Mouse (Mus musculus): ENCODE data around the gene Robo1. TPM values are rescaled to one million over a fixed set of nuclear protein-coding genes. Genes with fewer than 3 reads are reported as not detected.

The Robo1 gene
- total RNA-seq, 2 experiments from 2014 or later: not detected

DNA sequence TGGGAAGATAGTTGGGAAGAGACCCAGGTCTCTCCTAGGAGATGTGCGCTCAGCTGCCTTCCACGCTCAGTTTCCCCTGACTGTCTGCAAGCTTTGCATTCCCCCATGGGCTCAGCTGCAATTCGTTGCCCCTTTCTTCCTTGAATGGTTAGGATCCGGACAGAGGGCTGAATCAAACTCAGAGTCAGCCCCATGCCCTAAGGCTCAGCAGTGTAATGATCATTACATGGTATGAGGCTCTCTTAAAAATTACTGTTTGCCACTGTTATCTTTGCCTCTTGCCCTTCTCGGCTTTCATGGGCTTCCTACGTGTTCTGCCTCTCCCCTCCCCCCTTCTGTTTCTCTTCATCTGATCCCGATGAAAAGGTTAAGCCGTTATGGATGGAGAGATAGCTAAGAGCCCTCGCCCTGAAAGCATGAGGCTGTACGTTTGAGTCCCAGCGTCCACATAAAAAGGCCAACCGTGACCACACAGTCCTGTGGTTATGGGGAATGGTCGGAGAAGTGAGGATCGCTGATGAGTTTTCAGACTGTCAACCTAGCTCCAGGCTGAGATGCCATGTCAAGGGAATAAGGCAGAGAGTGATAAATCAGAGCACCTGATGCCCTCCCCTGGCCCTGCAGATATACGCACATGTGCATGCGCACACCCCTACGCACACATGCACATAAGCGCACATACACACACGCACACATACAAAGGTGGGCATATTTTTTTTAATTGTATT lies 668.9 kb downstream of the Robo1 start:
- no peak for ATAC-seq (replicated peaks; ENCODE audit: poor library complexity, severe bottlenecking)

DNA sequence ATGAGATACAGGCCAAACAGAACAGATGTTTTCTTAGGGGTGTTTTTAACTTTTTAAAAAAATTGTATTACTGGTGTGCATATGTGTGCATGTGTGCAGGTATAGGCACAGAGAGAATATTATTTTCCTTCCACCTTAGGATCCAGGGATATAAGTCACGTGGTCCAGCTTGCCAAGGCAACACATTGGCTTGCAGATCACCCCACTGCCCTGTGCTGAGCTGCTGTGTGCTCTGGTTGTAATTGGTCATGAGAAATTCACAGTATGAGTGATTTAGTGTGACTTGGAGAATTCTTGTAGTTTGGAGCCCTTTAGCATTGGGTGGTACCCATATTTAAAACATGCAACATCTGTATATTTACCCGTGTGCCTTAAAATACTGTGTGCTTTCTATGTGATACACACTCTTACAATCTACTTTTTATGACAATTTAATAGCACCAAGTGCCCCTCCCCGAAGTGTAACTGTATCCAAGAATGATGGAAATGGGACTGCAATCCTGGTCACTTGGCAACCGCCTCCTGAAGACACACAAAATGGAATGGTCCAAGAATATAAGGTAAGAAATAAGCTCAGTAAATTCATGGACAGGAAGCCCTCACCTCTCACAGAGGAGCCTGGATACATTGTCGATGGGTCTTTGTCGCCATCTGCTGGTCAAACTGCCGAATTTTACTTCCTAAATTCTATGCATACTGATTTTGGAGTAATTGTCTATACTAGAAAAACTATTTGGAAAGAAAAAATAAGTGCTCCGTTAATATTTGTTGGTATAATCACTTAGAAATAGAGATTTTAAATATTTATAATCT lies 671.5 kb downstream of the Robo1 start:
- peak; percentile 78 for ATAC-seq (replicated peaks; ENCODE audit: poor library complexity, severe bottlenecking)

DNA sequence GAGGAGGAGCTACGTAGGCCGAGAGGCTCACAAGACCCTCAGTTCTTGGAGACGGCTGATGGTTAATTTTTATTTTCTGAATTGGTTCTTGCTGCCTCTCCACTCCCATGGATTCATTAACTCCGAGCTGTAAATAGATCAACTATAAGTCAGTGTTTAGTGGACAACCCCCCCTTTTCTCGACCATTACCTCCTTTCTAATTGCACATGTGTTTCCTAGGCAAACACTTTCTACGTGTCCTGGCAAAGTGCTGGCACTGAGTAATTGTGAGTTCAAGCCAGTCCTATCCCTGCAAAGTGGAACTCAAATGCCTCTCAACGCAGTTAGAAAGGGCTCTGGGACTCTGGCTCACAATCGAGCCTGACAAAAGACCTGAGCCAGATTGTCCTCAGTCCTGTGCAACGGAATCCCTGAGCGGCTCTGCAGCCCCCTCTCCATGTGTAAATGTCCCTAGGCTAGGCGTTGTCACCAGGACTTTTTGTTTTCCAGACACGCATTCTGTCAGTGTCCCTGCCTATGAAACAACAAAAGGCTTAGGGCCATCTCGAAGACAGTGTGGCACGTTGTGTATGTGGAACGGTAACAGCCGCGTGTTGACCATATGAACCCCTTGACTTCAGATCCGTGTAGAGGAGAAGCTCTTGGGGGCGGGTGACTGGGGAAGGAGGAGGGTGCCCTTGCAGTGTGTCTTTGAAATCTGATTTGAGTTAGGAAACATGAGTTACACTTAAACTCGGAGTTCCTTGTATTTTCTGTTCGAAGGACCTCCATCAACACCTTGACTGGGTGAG lies 682.5 kb downstream of the Robo1 start:
- no peak for ATAC-seq (replicated peaks; ENCODE audit: poor library complexity, severe bottlenecking)

DNA sequence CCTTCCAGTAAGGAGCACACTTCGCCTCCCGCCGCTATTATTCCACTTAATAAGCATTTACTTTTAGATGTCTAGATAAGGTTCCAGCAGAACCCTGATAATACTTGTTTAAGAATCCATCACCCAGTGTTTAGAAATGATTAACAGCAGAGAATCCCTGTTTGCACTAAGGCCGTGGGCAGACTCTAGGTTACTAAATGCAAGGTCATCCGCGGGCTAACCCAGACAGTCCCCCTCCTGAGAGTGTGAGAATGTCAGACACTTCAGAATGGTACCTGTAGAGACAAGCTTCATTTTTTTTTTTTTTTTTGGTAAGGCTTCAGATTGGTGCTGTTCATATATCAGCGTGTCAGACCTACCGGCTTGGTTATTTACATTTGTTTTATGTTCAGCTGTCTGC lies 685.1 kb downstream of the Robo1 start:
- ATAC-seq (replicated peaks; ENCODE audit: poor library complexity, severe bottlenecking): no peak

DNA sequence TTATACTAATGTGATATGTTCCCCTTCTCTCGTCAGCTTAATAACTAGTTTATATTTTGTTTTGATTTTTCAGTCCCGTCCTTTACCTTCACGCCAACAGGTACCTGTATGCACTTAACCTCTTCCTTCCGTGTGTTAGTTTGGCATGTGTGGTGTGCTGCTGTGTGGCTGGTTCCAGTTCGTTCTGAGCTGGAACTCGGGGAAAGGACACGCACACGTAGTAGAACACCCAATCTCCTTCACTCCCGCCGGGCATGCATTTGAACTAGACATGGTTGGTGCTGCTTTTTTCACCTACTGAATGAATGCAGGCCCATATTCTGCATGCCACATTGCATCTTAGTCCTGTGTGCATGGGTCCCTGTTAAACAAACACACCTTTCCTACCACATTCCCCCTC lies 685.5 kb downstream of the Robo1 start:
- no peak for ATAC-seq (replicated peaks; ENCODE audit: poor library complexity, severe bottlenecking)

DNA sequence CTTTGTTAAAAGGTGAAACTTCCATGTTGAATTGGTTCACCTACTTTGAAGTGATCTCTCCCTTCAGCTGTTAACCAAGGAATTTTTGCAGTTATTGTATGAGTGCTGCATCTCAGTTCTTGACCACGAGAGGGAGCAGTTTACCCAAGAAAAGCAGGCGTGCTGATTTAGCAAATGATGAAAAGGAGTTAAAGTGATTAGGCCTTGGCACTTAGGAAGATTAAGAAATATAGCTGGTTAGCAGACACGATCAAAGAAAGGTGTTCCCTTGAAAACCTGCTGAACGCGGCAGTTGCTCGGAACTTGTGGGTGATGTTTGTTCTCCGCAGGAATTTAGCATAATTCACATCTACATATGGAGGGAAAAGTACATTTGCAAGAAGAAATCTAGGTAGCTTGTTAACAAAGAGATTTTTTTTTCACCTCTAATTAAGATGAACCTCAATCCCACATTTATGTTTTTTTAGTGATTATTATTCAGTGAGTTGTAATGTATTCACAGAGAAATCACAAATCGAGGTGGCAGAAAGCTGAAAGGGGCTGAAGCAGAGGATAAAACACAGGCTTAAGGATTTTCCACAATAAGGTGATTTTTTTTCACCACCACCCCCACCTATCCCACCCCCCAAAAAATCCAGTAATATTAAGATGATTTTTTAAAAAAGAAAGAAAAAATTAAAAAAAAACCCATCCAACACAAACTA lies 687.3 kb downstream of the Robo1 start:
- ATAC-seq (replicated peaks; ENCODE audit: poor library complexity, severe bottlenecking): peak; percentile 48; the same call in 1 of the 2 replicates

DNA sequence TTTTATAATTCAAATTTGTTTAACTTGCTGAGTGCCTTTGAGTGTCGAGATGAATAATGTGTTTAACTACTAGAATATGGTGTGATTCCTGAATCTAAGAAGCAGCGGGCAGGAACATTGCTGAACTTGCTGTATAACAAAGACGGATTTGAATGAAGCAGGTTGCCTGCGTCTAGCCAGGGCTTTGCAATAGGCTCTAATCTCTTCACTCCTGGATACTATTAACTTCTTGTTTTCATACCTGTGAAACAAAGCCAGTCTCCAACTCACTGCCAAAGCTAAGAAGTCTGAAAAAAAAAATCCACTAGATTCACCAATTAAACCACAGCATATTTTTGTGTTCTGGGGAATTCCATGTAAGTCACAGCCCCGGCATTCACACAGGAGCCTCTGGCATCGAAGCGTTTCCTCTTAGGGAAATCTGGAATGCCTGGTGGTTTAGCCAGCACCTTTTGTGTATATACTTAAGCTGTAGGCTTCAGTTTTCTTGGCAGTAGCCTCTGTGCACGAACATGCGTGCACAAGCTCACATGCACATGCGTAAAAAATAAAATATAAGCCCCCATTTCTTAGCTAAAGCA lies 687.9 kb downstream of the Robo1 start:
- ATAC-seq (replicated peaks; ENCODE audit: poor library complexity, severe bottlenecking): no peak

DNA sequence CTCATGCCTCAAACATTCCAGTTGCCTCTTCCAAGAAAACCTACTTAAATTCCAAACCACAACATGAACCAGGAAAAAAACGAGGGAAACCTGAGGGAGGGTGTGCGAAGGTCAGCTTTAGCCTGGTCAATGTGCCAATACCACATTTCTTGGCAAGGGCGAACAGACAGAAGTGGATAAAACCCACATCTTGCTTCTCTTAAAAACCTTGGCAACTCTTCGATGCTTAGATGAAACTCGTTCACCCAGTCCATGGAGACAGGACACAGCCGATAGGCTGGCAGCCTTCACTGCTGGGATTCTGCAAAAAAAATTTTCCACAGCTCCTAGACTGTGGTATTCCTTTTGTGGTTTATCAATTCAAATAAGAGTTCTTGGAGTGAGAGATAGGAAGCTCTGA lies 690.6 kb downstream of the Robo1 start:
- ATAC-seq (replicated peaks; ENCODE audit: poor library complexity, severe bottlenecking): no peak

DNA sequence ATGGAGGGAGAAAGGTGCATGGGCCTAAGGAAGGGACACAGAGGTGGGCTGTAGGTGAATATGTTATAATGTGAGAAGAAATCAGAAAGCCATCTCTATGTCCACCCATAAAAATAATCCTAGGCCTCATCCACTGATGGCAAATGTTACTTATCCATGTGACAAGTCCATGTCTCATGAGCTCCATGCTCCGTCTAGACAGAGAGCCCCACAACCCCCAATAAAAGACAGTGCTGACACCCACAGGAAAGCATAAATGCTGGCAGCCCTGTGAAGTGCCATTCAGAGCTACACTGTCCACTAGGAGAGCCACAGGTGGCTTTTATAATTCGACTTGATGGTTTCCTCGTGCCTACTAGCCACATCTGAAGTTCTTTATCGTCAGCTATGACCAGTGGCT lies 694.6 kb downstream of the Robo1 start:
- ATAC-seq (replicated peaks; ENCODE audit: poor library complexity, severe bottlenecking): no peak

DNA sequence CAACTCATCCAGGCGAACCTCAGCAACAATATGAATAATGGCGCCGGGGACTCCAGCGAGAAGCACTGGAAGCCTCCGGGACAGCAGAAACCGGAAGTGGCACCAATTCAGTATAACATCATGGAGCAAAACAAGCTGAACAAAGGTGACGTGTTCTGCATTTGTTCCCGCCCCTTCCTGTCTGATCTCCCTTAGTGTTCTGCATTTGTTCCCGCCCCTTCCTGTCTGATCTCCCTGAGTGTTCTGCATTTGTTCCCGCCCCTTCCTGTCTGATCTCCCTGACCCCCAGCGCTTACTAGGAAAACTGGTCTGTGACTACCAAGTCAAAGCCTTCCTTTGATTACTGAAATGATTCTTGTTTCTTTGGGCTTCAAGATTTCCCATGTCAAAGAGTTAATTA lies 696.5 kb downstream of the Robo1 start:
- ATAC-seq (replicated peaks; ENCODE audit: poor library complexity, severe bottlenecking): no peak

DNA sequence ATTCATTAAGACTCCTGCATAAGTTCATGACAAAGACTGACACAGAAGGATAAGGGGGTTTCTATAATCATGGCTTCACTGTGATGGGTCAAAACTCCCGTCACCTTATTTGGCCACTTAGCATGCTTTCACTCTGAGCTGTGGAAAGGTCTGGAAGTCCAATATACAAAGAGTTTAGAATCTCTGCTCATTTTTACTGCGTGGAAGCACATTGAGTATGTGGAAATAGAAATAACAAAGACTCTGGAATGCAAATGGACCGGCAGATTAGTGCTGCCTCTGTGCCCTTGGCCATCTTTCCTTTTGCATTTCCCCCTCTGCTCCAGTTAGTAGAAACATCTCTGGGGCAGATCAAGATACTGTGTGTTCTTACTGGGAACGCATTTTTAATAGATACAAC lies 697.7 kb downstream of the Robo1 start:
- no peak for ATAC-seq (replicated peaks; ENCODE audit: poor library complexity, severe bottlenecking)

DNA sequence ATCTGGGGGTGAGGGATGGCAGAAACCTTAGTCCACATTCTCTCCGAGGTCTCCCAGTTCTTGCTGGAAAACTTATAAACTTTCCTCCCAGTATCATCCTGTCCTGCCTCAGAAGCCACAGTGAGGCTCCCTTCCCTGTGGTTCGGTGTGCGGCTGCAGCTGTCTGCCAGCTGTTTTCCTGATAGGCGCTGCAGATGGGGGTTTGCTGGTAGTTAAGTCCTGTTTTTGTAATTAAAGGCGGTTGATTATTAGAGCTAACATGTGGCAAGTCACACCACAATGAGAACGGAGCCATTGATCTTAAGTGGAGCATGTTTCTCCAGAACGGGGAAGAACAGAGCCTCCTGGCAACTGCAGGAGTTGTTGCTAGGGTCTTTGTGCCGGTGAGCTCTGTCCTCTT lies 699.3 kb downstream of the Robo1 start:
- no peak for ATAC-seq (replicated peaks; ENCODE audit: poor library complexity, severe bottlenecking)

DNA sequence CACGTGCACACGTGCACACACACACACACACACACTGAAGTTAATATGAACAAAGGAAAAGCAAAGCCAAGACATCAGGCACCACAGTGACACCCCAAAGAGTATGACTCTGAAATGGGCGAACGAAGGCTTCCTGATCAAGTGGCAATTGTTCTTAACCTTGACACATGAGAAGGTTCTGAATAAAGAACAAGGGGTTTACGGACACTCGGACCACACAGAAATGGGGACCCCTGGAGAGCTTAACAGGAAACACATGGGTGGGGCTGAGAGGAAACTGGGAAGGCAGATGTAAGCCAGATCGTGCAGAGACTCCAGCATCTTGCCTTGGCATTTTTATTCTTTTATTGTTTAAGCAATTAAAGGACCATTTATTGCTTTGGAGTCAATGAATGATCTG lies 703.2 kb downstream of the Robo1 start:
- no peak for ATAC-seq (replicated peaks; ENCODE audit: poor library complexity, severe bottlenecking)

DNA sequence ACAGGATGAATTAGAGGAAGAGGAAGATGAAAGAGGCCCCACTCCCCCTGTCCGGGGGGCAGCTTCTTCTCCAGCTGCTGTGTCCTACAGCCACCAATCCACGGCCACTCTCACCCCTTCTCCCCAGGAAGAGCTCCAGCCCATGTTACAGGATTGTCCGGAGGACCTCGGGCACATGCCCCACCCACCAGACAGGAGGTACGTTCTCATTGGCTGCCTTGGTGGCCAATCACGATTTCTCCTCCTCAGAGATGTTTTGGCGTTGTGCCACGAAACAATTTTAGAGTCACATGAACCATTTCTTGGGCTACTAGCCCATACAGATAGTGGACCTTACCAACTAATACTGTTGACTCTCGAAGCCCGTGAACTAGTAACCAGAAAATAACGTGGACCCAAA lies 704.8 kb downstream of the Robo1 start:
- no peak for ATAC-seq (replicated peaks; ENCODE audit: poor library complexity, severe bottlenecking)

DNA sequence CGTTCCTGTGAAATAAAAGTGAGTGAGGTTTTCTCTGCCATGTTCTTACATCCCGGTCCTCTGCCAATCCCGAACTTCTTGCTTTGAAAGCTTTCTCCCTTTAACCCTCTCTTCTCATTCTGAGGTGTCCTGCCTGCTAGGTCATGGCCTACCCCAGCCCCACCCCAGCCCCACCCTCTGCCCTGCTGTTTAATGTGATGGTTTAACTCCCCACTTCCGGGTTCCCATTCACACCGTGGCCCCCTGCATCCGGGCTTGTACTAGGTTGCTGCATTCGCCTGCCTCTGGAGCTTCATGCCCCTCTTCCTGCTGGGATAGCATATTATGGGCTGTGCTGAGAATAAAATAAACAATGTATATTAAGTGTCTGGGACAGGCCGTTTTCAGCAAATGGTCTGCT lies 706.4 kb downstream of the Robo1 start:
- no peak for ATAC-seq (replicated peaks; ENCODE audit: poor library complexity, severe bottlenecking)

DNA sequence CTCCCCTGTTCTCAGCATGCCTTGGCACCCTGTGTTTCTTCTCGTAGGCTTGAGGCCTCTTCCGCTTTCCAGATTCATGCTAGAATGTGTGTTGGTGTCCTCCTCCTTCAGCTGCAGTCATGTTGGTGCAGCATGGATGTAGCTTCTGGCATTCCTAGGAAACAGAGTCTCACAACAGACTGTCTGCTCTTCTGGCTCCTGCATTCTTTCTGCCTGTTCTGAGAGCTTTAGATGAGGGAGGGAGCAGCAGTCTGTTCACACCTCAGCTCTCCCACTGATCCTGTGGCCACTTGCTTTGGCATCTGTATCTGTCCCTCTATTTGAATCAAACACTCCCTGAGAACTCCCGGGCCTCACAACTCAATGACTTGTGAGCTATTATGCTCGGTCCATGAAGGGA lies 707.9 kb downstream of the Robo1 start:
- ATAC-seq (replicated peaks; ENCODE audit: poor library complexity, severe bottlenecking): no peak

DNA sequence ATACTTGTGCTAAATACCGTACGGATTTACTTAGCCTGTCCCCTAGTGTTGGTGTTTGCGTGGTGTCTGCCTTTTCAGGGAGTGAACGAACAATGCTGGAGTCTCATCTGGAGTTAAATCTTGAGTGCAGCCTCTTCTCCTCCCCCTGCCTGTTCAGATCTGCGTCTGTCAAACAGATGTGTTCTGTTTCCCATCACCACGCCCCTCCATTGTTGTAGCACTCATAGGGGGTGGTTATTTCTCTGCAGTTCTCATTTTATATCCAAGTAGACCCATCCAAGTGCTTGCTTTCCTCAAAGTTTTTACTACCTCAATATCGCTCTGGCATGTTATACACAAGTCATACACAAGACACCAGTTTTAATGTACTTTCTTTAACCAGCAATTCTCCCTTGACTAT lies 708.7 kb downstream of the Robo1 start:
- ATAC-seq (replicated peaks; ENCODE audit: poor library complexity, severe bottlenecking): no peak

DNA sequence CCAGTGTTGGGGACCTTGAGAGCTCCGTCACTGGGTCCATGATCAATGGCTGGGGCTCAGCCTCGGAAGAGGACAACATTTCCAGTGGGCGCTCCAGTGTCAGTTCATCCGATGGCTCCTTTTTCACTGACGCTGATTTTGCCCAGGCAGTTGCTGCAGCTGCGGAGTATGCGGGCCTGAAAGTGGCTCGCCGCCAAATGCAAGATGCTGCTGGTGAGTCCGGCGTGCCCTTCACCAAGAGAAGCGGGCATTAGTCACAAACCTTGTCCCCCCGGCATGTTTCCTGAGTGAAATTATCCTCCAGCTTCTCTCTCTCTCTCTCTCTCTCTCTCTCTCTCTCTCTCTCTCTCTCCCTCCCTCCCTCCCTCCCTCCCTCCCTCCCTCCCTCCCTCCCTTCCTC lies 716.2 kb downstream of the Robo1 start:
- no peak for ATAC-seq (replicated peaks; ENCODE audit: poor library complexity, severe bottlenecking)

DNA sequence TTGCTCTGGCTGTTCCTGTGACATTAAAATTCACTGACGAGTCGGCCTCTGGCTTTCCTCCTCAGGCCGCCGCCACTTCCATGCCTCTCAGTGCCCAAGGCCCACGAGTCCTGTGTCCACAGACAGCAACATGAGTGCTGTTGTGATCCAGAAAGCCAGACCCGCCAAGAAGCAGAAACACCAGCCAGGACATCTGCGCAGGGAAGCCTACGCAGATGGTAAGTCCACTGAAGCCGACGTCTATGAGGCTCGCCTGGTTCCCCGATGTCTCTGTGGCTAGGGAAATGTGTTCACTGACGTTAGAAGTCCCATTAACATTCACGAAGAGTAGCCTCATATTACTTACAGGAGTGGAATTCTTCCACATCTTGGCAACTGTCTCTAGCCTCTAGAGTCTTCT lies 719.6 kb downstream of the Robo1 start:
- ATAC-seq (replicated peaks; ENCODE audit: poor library complexity, severe bottlenecking): no peak

DNA sequence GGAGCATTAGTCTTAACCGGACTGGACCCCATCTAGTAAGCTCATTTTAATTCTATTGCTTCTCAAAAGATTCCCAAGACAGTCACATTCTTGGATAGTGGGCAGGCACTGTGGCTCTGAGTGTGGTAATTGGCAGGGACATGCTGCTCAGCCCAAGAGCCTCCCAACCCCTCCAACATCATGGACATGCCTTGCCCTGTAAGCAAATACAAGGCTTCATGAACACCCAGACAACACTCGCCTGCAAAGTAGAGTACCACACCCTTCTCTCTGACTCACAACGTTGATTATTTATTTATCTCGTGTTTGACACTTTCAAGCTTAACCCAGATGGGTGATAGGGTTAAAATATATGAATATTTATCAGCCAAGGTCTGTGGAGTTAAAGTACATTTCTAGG lies 722.9 kb downstream of the Robo1 start:
- ATAC-seq (replicated peaks; ENCODE audit: poor library complexity, severe bottlenecking): no peak

Measured in granulocyte monocyte progenitor cell, adult 5-6 weeks (primary cell).